Mouse (Mus musculus) C2C12 (cell line): ENCODE data around the gene Olfr1402. TPM values are rescaled to one million over a fixed set of nuclear protein-coding genes. Genes with fewer than 3 reads are reported as not detected.
A peak's percentile ranks its signal among the peaks of the same experiment; 100 is the strongest.

ENCODE experiments used
- H3K27me3 ChIP-seq: one replicate; pipeline ENCODE4 v1.6.1; 2011; ENCODE audit not compliant: control insufficient read depth, insufficient read depth, insufficient read length
- H3K36me3 ChIP-seq: one replicate; pipeline ENCODE4 v1.6.1; 2011; ENCODE audit not compliant: control insufficient read depth, insufficient read depth
- H3K4me3 ChIP-seq: one replicate; pipeline ENCODE4 v1.5.1; 2011; ENCODE audit warnings: mild to moderate bottlenecking, control low read depth; ENCODE audit not compliant: poor library complexity, insufficient read depth, severe bottlenecking
- H3K79me2 ChIP-seq: one replicate; pipeline ENCODE4 v1.6.1; 2011; ENCODE audit not compliant: control insufficient read depth, insufficient read depth
- H3K79me3 ChIP-seq: one replicate; pipeline ENCODE4 v1.6.1; 2011; ENCODE audit warnings: low read depth, control low read depth
- H3ac ChIP-seq: one replicate; pipeline ENCODE3; 2011; ENCODE audit warnings: low read depth; ENCODE audit not compliant: control insufficient read depth, insufficient read length
- CEBPB ChIP-seq: IDR thresholded peaks from one replicate; pipeline ENCODE4 v1.6.1; 2011; ENCODE audit warnings: low read depth, mild to moderate bottlenecking, control low read depth, moderate library complexity
- CTCF ChIP-seq: IDR thresholded peaks from one replicate; pipeline ENCODE4 v1.5.1; 2011; ENCODE audit not compliant: control insufficient read depth, insufficient read depth, insufficient read length
- FOSL1 ChIP-seq: IDR thresholded peaks from one replicate; pipeline ENCODE4 v1.8.0; 2011; ENCODE audit warnings: mild to moderate bottlenecking, low read length; ENCODE audit not compliant: poor library complexity, insufficient read depth, severe bottlenecking
- MAX ChIP-seq: IDR thresholded peaks from one replicate; pipeline ENCODE4 v1.6.1; 2011; ENCODE audit warnings: mild to moderate bottlenecking, control low read depth
- MYOD1 ChIP-seq: IDR thresholded peaks from one replicate; pipeline ENCODE4 v1.6.1; 2011; ENCODE audit warnings: low read depth; ENCODE audit not compliant: control insufficient read depth, insufficient read length
- MYOG ChIP-seq: IDR thresholded peaks from one replicate; pipeline ENCODE4 v1.6.1; 2011; ENCODE audit not compliant: control insufficient read depth, insufficient read length; ENCODE audit errors: extremely low read depth
- USF1 ChIP-seq: IDR thresholded peaks from one replicate; pipeline ENCODE4 v1.6.1; 2011; ENCODE audit warnings: low read depth, mild to moderate bottlenecking, control low read depth, moderate library complexity
- long read RNA-seq, 2 experiments: library from polyadenylated mRNA; unstranded; transcript quantifications; one replicate each; pipeline ENCODE4 v2.0.0; 2019 to 2020
- polyA plus RNA-seq: library from polyadenylated mRNA; unstranded; fragments of >200 nt; fragmentation: generic; extraction: Trizol; gene quantifications from one replicate; pipeline ENCODE4 v1.2.1, GENCODE M21; 2012; ENCODE audit warnings: missing spikeins

The Olfr1402 gene
- not detected for polyA plus RNA-seq
- long read RNA-seq, experiment 1: 0 reads
- long read RNA-seq, experiment 2: 0 reads

GRCm38 (mm10) chr3:97421920-97422319, at the start of gene Olfr1402:
Olfr1402 (minus strand) TSS chr3:97422020.
- Histone ChIP-seq H3K27me3 (no peaks in the 10 kb centered on the region), H3K4me3 (no peak within 1 kb of the TSS), H3K79me2 (no peaks in the 10 kb centered on the region), H3K36me3 (no peaks in the 10 kb centered on the region), H3K79me3 (no peaks in the 10 kb centered on the region), H3ac (no peak within 1 kb of the TSS)
- TF ChIP-seq CEBPB (no peak), MYOG (no peak), USF1 (no peak), FOSL1 (no peak), MYOD1 (no peak)

- Histone ChIP-seq H3ac (no peak overlapping the region), H3K4me3 (no peak overlapping the region), H3K79me2 (no peaks in the 10 kb centered on the region), H3K36me3 (no peaks in the 10 kb centered on the region), H3K79me3 (no peaks in the 10 kb centered on the region), H3K27me3 (no peaks in the 10 kb centered on the region)
- TF ChIP-seq CTCF: no peak
- TF ChIP-seq CEBPB: peak; percentile 57
Observed at GRCm38 (mm10) chr3:97455286-97455685, 33.5 kb upstream of the Olfr1402 start.

GRCm38 (mm10) chr3:97438619-97439018, 16.8 kb upstream of the Olfr1402 start:
- Histone ChIP-seq H3K79me3 (no peaks in the 10 kb centered on the region), H3K79me2 (no peaks in the 10 kb centered on the region), H3ac (no peak overlapping the region), H3K27me3 (no peaks in the 10 kb centered on the region), H3K4me3 (no peak overlapping the region), H3K36me3 (no peaks in the 10 kb centered on the region)
- TF ChIP-seq CTCF: no peak
- TF ChIP-seq FOSL1: no peak
- no peak for TF ChIP-seq MAX
- no peak for TF ChIP-seq MYOG
- TF ChIP-seq CEBPB: no peak
- TF ChIP-seq USF1: no peak
- TF ChIP-seq MYOD1: no peak

GRCm38 (mm10) chr3:97394289-97394688, 27.5 kb downstream of the Olfr1402 start:
- Histone ChIP-seq H3K79me3 (no peaks in the 10 kb centered on the region), H3K36me3 (no peaks in the 10 kb centered on the region), H3K27me3 (no peaks in the 10 kb centered on the region), H3K79me2 (no peaks in the 10 kb centered on the region), H3K4me3 (no peak overlapping the region), H3ac (no peak overlapping the region)
- no peak for TF ChIP-seq USF1
- no peak for TF ChIP-seq CTCF
- no peak for TF ChIP-seq FOSL1
- TF ChIP-seq MYOG: no peak
- no peak for TF ChIP-seq CEBPB
- no peak for TF ChIP-seq MAX
- no peak for TF ChIP-seq MYOD1

GRCm38 (mm10) chr3:97393079-97393478, 28.7 kb downstream of the Olfr1402 start:
- Histone ChIP-seq H3K27me3 (no peaks in the 10 kb centered on the region), H3ac (no peak overlapping the region), H3K36me3 (no peaks in the 10 kb centered on the region), H3K4me3 (no peak overlapping the region), H3K79me2 (no peaks in the 10 kb centered on the region), H3K79me3 (no peaks in the 10 kb centered on the region)
- TF ChIP-seq CEBPB (no peak), MYOG (no peak), MYOD1 (no peak), MAX (no peak)

- peaks cover 3% of the 10 kb centered on the region for H3K27me3 ChIP-seq
- H3K79me2 ChIP-seq: no peaks in the 10 kb centered on the region
- no peak overlapping the region for H3K4me3 ChIP-seq
- no peaks in the 10 kb centered on the region for H3K79me3 ChIP-seq
- TF ChIP-seq USF1 (no peak), CTCF (no peak), CEBPB (no peak), MAX (no peak), FOSL1 (no peak), MYOG (no peak), MYOD1 (no peak)
- H3ac ChIP-seq: no peak overlapping the region
- no peaks in the 10 kb centered on the region for H3K36me3 ChIP-seq
Observed at GRCm38 (mm10) chr3:97370382-97370781, 51.4 kb downstream of the Olfr1402 start.
